Mouse (Mus musculus) layer of hippocampus, postnatal 10 days (tissue): ENCODE data around the gene Eps15l1. TPM values are rescaled to one million over a fixed set of nuclear protein-coding genes. Genes with fewer than 3 reads are reported as not detected.

ENCODE experiments used
- DNase-seq, 2 experiments: peaks; one replicate each; pipeline ENCODE4 v3.0.0; 2021; ENCODE audit warnings: low spot score in 2 of 2
- microRNA-seq, 2 experiments: library from miRNA; unstranded; fragments of <30 nt; microRNA quantifications; one replicate each; pipeline ENCODE4 v1.2.0; 2021
- total RNA-seq, 2 experiments: library from RNA; stranded (reverse); gene quantifications; 2 replicates each; pipeline ENCODE4 v1.2.3; 2021

Gene Eps15l1
- total RNA-seq, 2 experiments from 2014 or later = 73.3 to 73.5 TPM

DNA sequence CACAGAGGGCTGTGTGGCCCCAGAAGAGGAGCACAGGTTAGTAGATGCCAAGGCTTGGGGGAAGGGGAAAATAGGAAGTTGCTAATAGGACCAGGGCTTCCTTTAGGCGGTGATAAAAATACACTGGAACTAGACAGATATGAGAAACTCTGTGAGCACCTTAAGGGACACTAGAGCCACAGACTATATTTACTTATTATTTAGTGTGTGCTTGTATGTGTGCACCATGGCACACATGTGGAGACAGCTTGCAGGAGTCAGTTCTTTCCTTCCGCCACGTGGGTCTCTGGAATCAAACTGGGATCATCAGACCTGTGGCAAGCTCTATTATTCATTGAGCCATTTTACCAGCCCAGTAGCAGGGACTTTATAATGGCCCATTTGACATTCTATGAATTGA lies 126.1 kb downstream of the Eps15l1 start:
- DNase-seq = no peak

DNA sequence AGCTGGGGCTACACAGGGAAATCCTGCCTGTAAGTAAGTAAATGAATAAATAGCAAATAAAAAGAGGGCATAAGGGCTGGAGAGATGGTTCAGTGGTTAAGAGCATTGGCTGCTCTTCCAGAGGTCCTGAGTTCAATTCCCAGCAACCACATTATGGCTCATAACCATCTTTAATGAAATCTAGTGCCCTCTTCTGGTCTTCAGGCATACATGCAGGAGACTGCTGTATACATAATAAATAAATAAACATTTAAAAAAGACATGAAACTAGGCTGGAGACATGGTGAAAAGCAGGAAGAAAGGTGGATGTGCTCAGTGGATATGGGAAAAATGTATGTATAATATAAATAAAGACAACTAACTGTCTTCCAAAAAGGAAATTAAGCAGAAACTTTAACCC lies 128.0 kb downstream of the Eps15l1 start:
- DNase-seq = no peak

DNA sequence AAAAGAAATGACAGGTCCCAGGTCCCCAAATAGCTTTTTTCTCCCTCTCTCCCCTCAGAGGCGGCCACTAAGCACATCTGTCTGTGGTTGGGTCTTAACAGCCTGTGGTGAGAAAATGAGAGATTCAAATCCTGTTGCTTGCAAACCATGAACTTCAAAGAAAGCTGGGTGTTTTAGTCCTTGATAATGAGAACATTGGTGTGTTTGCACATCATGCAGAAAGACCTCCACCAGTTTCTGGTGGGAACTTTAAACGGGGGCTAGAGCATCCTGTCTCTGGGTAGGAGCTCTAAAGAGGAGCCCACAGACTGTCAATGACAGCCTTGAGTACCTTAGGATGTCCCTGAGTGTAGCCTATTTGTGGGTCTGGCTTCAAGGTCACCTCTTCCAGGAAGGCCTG lies 130.2 kb downstream of the Eps15l1 start:
- no peak for DNase-seq

Small RNA genes within 50 kb of the gene (microRNA-seq; reads per million reads assigned to microRNA genes)
- 2.9 to 3.3 reads per million in 2 experiments for gene Mir7068

Other genes with a start within 250 kb of the Eps15l1 start
- under 1 TPM in 1 of 2 experiments, not detected in 1; 0.27 TPM for gene Hsh2d, start 231.8 kb downstream of the Eps15l1 start, total RNA-seq
- not detected for gene Cib3, start 208.6 kb downstream of the Eps15l1 start, total RNA-seq
- gene Gm11034, start 207.8 kb downstream of the Eps15l1 start, total RNA-seq = not detected
- gene Fam32a, start 201.7 kb downstream of the Eps15l1 start, total RNA-seq = 10 to 100 TPM; 62.5 to 65.8 TPM
- gene Ap1m1, start 181.4 kb downstream of the Eps15l1 start, total RNA-seq = 100 to 1,000 TPM; 108 to 109 TPM
- 10 to 100 TPM; 10.9 to 15.9 TPM for gene Gm10282, start 116.2 kb downstream of the Eps15l1 start, total RNA-seq
- 10 to 100 TPM; 19.5 to 21.4 TPM for gene Klf2, start 102.4 kb downstream of the Eps15l1 start, total RNA-seq
- 1 to 10 TPM in 1 of 2 experiments, under 1 TPM in 1; 0.67 to 1.2 TPM for gene Calr3, start 22.4 kb upstream of the Eps15l1 start, total RNA-seq
- 10 to 100 TPM; 11.0 to 13.0 TPM for gene 1700030K09Rik, start 22.4 kb upstream of the Eps15l1 start, total RNA-seq
- 10 to 100 TPM; 61.5 to 69.8 TPM for gene Cherp, start 53.8 kb upstream of the Eps15l1 start, total RNA-seq
- 10 to 100 TPM; 37.6 to 40.2 TPM for gene Slc35e1, start 71.2 kb upstream of the Eps15l1 start, total RNA-seq
- 1 to 10 TPM; 8.9 to 9.2 TPM for gene Med26, start 126.8 kb upstream of the Eps15l1 start, total RNA-seq
- gene Smim7, start 149.6 kb upstream of the Eps15l1 start, total RNA-seq = 100 to 1,000 TPM; 119 to 128 TPM
- gene Tmem38a, start 150.6 kb upstream of the Eps15l1 start, total RNA-seq = 10 to 100 TPM; 79.5 to 82.5 TPM
- gene Nwd1, start 225.3 kb upstream of the Eps15l1 start, total RNA-seq = 10 to 100 TPM; 31.9 to 37.4 TPM